Mouse (Mus musculus) hindbrain, postnatal 0 days (tissue): ENCODE measurements around the gene Atp2b2. TPM values are rescaled to one million over a fixed set of nuclear protein-coding genes. Genes with fewer than 3 reads are reported as not detected.

Experiments used
- ATAC-seq: fragments of 200-750 bp; cut with Nextera tagmentation; 2 replicates; pipeline ENCODE4 v1.8.0; 2017; ENCODE audit warnings: mild to moderate bottlenecking, moderate TSS enrichment, moderate library complexity
- DNase-seq: peaks from one replicate; pipeline ENCODE4 v3.0.0-alpha.2; 2015; ENCODE audit warnings: low spot score
- H3K27ac ChIP-seq: fragments of 300-500 bp; sonication (generic); 2 replicates; pipeline ENCODE4 v1.5.1; 2014; ENCODE audit warnings: mild to moderate bottlenecking
- H3K27me3 ChIP-seq: fragments of 300-500 bp; sonication (generic); 2 replicates; pipeline ENCODE4 v1.6.1; 2014; ENCODE audit warnings: low read length, mixed read lengths; ENCODE audit not compliant: insufficient read depth
- H3K36me3 ChIP-seq: fragments of 300-500 bp; sonication (generic); 2 replicates; pipeline ENCODE4 v1.6.1; 2014; ENCODE audit warnings: low read length, mixed read lengths; ENCODE audit not compliant: insufficient read depth
- H3K4me1 ChIP-seq: fragments of 300-500 bp; sonication (generic); 2 replicates; pipeline ENCODE4 v1.6.1; 2014; ENCODE audit warnings: antibody characterized with exemption, low read length, mixed read lengths; ENCODE audit not compliant: insufficient read depth
- H3K4me2 ChIP-seq: fragments of 300-500 bp; sonication (generic); 2 replicates; pipeline ENCODE4 v1.6.1; 2014; ENCODE audit warnings: low read depth, mild to moderate bottlenecking, low read length, moderate library complexity, mixed read lengths
- H3K4me3 ChIP-seq: fragments of 300-500 bp; sonication (generic); 2 replicates; pipeline ENCODE4 v1.5.1; 2014; ENCODE audit warnings: low read length
- H3K9ac ChIP-seq: fragments of 300-500 bp; sonication (generic); replicated peaks from 2 replicates; pipeline ENCODE4 v1.6.1; 2014; ENCODE audit warnings: mild to moderate bottlenecking, low read length, moderate library complexity, mixed read lengths
- H3K9me3 ChIP-seq: fragments of 300-500 bp; sonication (generic); 2 replicates; pipeline ENCODE4 v1.6.1; 2016; ENCODE audit warnings: low read length, mixed read lengths
- CTCF ChIP-seq: IDR thresholded peaks from 2 replicates; pipeline ENCODE4 v1.5.1; 2016; ENCODE audit warnings: antibody characterized with exemption, control low read depth, low read depth
- WGBS: fragments of 180-500 bp; shearing (Covaris S2); extraction: QIAGEN DNeasy Blood & Tissue Kit; methylation state at CpG from one replicate; pipeline ENCODE4 v1.1.7; 2014; 5-methylcytosine and 5-hydroxymethylcytosine counted together
- polyA plus RNA-seq: library from polyadenylated mRNA; unstranded; fragments of >200 nt; fragmentation: Nextera tagmentation; extraction: Ambion mirVana; gene quantifications from 2 replicates; pipeline ENCODE4 v1.2.1, GENCODE M21; 2015
- total RNA-seq: library from RNA; depleted of rRNA; stranded (reverse); fragments of >200 nt; gene quantifications from 2 replicates; pipeline ENCODE4 v1.2.3, GENCODE M21; 2014

The Atp2b2 gene
- total and polyA plus RNA-seq, 2 experiments from 2014 or later, result 58.8 to 127 TPM

- WGBS, result 56% methylated on average over 3 of the region's 3 CpGs
- ATAC-seq (no peak), DNase-seq (no peak)
- no peak for TF ChIP-seq CTCF
- no peak overlapping the region for H3K27ac ChIP-seq
- no peak overlapping the region for H3K4me3 ChIP-seq
- H3K9ac ChIP-seq, result no peak overlapping the region
- H3K27me3 ChIP-seq, result no peaks in the 10 kb centered on the region
- H3K4me2 ChIP-seq, result no peak overlapping the region
- no peaks in the 10 kb centered on the region; the same call in 1 of the 2 replicates for H3K4me1 ChIP-seq
- H3K9me3 ChIP-seq, result no peaks in the 10 kb centered on the region
- no peaks in the 10 kb centered on the region for H3K36me3 ChIP-seq
These were observed 163.0 kb downstream of the Atp2b2 start for GRCm38 (mm10) chr6:113879366-113879765.

GRCm38 (mm10) chr6:113878510-113879128 lies 163.8 kb downstream of the Atp2b2 start:
- no peaks in the 10 kb centered on the region for H3K9me3 ChIP-seq
- DNase-seq (no peak), ATAC-seq (no peak)
- 81% methylated on average over 8 of the region's 8 CpGs for WGBS
- no peak for TF ChIP-seq CTCF
- no peaks in the 10 kb centered on the region for H3K27me3 ChIP-seq
- no peak overlapping the region for H3K9ac ChIP-seq
- no peaks in the 10 kb centered on the region for H3K36me3 ChIP-seq
- H3K4me2 ChIP-seq, result no peak overlapping the region
- H3K27ac ChIP-seq, result no peak overlapping the region
- H3K4me3 ChIP-seq, result no peak overlapping the region
- no peaks in the 10 kb centered on the region; the same call in 1 of the 2 replicates for H3K4me1 ChIP-seq

DNA sequence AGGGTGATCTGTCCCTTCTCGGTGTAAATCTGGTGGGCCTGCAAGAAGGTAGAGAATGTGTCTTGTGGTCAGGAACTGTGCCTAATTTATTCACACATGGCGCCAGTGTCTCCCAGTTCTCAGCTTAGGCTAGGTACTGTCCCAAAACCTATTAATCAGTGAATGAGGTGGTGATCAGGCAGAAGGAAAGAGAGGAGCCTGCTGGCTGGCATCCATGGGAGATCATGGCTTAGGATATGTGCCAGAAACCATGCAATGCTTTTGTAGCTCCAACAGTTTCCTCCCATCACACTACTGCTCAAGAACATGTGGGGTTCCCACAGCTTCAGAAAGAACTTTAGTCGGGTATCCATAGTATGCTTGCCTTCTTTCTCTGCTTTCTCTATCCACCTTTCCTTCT lies 165.8 kb downstream of the Atp2b2 start:
- H3K9me3 ChIP-seq, result no peaks in the 10 kb centered on the region
- TF ChIP-seq CTCF, result no peak
- H3K4me1 ChIP-seq, result no peaks in the 10 kb centered on the region; the same call in 1 of the 2 replicates
- no peak overlapping the region for H3K4me2 ChIP-seq
- no peaks in the 10 kb centered on the region for H3K36me3 ChIP-seq
- 64% methylated on average over 3 of the region's 3 CpGs for WGBS
- no peak overlapping the region for H3K4me3 ChIP-seq
- no peak overlapping the region for H3K9ac ChIP-seq
- no peak overlapping the region for H3K27ac ChIP-seq
- H3K27me3 ChIP-seq, result no peaks in the 10 kb centered on the region
- DNase-seq (no peak), ATAC-seq (no peak)

DNA sequence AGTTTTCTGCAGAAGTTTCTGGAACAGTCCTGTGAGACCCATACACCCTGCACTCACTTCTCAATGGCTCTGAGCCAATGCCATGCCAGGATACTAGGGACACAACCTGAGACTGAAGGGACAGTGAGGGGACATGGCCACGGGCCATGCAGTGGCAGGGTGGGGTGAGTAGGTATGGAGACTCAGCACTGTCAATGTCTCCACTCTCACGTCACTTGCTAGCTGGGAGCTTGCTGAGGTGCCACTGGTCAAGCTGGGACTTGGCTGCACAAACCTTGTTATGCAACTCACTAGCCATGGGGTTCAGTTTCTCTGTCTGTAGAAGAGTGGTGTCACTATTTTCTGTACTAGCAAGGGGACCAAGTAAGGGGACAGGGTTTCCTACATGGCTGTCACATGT lies 167.2 kb downstream of the Atp2b2 start:
- WGBS, result 69% methylated on average over 2 of the region's 2 CpGs
- no peak overlapping the region for H3K4me3 ChIP-seq
- H3K27ac ChIP-seq, result no peak overlapping the region
- H3K4me1 ChIP-seq, result no peaks in the 10 kb centered on the region; the same call in 1 of the 2 replicates
- H3K9ac ChIP-seq, result no peak overlapping the region
- TF ChIP-seq CTCF, result no peak
- H3K36me3 ChIP-seq, result no peaks in the 10 kb centered on the region
- ATAC-seq (no peak), DNase-seq (no peak)
- no peaks in the 10 kb centered on the region for H3K27me3 ChIP-seq
- no peaks in the 10 kb centered on the region for H3K9me3 ChIP-seq
- H3K4me2 ChIP-seq, result no peak overlapping the region

DNA sequence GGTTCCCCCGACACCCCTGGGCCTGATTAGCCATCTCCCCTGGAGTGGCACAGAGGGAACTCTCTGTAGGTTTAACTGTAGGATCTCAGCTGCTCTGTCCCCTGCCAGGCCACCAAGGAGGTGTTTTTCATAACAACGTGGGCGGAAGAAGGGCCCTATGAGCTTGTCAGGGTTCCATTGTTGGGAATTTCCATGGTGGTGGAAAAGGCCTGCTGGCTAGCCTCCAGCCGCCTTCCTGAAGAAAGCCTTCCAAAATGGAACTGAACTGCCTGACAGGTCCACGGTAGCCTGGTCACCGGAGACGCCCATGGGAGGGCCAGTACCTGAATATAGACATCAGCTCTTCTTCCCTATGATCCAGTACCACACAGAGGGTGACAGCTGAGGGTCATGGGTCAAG lies 169.8 kb downstream of the Atp2b2 start:
- H3K9ac ChIP-seq, result no peak overlapping the region
- TF ChIP-seq CTCF, result no peak
- H3K36me3 ChIP-seq, result no peaks in the 10 kb centered on the region
- no peaks in the 10 kb centered on the region for H3K9me3 ChIP-seq
- H3K4me3 ChIP-seq, result no peak overlapping the region
- WGBS, result 47% methylated on average over 7 of the region's 7 CpGs
- ATAC-seq, result no peak
- no peak overlapping the region for H3K4me2 ChIP-seq
- no peaks in the 10 kb centered on the region for H3K4me1 ChIP-seq
- DNase-seq, result no peak
- H3K27ac ChIP-seq, result no peak overlapping the region
- H3K27me3 ChIP-seq, result no peaks in the 10 kb centered on the region

- ATAC-seq, result no peak
- H3K4me2 ChIP-seq, result no peak overlapping the region
- no peaks in the 10 kb centered on the region for H3K9me3 ChIP-seq
- H3K9ac ChIP-seq, result no peak overlapping the region
- H3K4me1 ChIP-seq, result no peaks in the 10 kb centered on the region
- no peak for DNase-seq
- no peaks in the 10 kb centered on the region for H3K36me3 ChIP-seq
- no peaks in the 10 kb centered on the region for H3K27me3 ChIP-seq
- 82% methylated on average over 9 of the region's 9 CpGs for WGBS
- TF ChIP-seq CTCF, result no peak
- no peak overlapping the region for H3K27ac ChIP-seq
- no peak overlapping the region for H3K4me3 ChIP-seq
These were observed 171.6 kb downstream of the Atp2b2 start for GRCm38 (mm10) chr6:113870775-113871174.

DNA sequence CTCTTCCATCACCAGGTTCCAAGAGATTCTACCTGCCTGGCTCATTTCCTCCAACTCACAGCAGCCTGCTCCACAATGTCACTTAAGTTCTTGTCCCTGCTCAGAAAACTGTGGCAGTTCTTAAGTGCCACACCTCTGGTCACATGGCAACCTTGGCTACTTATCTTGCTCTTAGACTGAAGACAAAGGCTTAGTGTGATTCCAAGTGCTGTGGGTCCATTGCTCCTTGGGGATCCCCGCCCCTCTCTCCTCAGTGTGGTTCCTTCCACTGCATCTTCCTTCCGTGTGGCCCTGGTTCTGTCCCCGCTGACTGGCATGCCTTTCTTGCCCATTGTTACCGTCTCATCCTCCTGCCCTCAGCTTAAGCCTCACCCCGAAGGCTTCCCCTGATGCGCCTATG lies 173.9 kb downstream of the Atp2b2 start:
- H3K4me2 ChIP-seq, result no peak overlapping the region
- no peaks in the 10 kb centered on the region for H3K27me3 ChIP-seq
- H3K9me3 ChIP-seq, result no peaks in the 10 kb centered on the region
- WGBS, result 75% methylated on average over 6 of the region's 6 CpGs
- no peak overlapping the region for H3K9ac ChIP-seq
- H3K27ac ChIP-seq, result no peak overlapping the region
- H3K36me3 ChIP-seq, result no peaks in the 10 kb centered on the region
- TF ChIP-seq CTCF, result no peak
- no peak for ATAC-seq
- no peak overlapping the region for H3K4me3 ChIP-seq
- DNase-seq, result no peak
- no peaks in the 10 kb centered on the region for H3K4me1 ChIP-seq
